Mouse (Mus musculus) spleen, embryonic (tissue): Measurements from ENCODE around the gene Gm7534.
"Not testable (repeated sequence)": the region's sequence is repeated elsewhere in the genome, so short reads cannot be mapped to it uniquely, and the experiment has no call there.

Experiments used
- CTCF ChIA-PET: fragments of 350-600 bp; sonication (Branson Sonifier 250); formaldehyde crosslinking; loops from one replicate; lab custom pipeline; 2022; lab: Charles Lee

Gm7534 gene

DNA sequence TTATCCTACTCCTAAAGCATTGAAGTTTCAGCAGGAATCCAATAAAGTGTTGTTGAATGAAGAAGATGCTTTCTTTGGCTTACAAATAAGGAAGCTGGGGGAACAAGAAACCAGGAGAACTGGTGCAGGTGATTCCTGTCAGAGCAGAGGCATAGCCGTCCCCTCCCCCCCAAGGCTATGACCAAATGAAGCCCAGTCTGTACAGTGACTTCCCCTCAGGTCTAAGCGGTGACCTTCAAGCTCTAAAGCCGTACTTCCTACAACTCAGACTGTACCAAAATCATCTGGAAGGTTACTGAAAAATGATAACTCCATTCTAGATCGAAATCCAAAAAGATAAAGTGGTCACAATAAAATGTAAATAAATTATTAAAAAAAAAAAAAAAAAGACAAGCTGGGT lies 53.4 kb downstream of the Gm7534 start:
- CTCF ChIA-PET: no interaction called here

DNA sequence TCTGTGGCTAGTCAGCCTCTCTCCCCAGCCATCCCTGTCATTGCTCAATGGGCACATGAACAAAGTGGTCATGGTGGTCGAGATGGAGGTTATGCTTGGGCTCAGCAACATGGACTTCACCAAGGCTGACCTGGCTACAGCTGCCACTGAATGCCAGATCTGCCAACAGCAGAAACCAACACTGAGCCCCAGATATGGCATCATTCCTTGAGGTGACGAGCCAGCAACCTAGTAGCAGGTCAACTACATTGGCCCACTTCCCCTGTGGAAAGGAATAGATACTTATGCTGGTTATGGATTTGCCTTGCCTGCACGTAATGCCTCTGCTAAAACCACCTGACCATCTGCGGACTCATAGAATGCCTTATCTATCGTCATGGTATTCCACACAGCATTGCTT lies 58.5 kb downstream of the Gm7534 start:
- CTCF ChIA-PET: not testable (repeated sequence)
